Mouse (Mus musculus): Measurements from ENCODE around the gene Hoxb4.

Hoxb4 gene

GRCm38 (mm10) chr11:96352691-96353521 is 34.8 kb downstream of the Hoxb4 start:
- DNase-seq = no peak

- no peak for DNase-seq
Measured at GRCm38 (mm10) chr11:96353522-96353841, 35.4 kb downstream of the Hoxb4 start.

GRCm38 (mm10) chr11:96353939-96354338 is 35.9 kb downstream of the Hoxb4 start:
- DNase-seq = no peak

GRCm38 (mm10) chr11:96354376-96354775 is 36.3 kb downstream of the Hoxb4 start:
- no peak for DNase-seq

- no peak for DNase-seq
Measured at GRCm38 (mm10) chr11:96354801-96355311, 36.8 kb downstream of the Hoxb4 start.

GRCm38 (mm10) chr11:96363807-96364206 is 45.7 kb downstream of the Hoxb4 start:
- no peak for DNase-seq

- DNase-seq = no peak
Measured at GRCm38 (mm10) chr11:96365441-96366091, 47.5 kb downstream of the Hoxb4 start, which contains the start of gene Hoxb1. Gene Hoxb1 (plus strand): TSS chr11:96365752.

- DNase-seq = no peak
Measured at GRCm38 (mm10) chr11:96366092-96367041, 48.3 kb downstream of the Hoxb4 start.

GRCm38 (mm10) chr11:96367141-96367540 is 49.1 kb downstream of the Hoxb4 start:
- no peak for DNase-seq

- no peak for DNase-seq
Measured at GRCm38 (mm10) chr11:96368686-96369085, 50.6 kb downstream of the Hoxb4 start.

- no peak for DNase-seq
Measured at GRCm38 (mm10) chr11:96369140-96369539, 51.1 kb downstream of the Hoxb4 start.

Measured in cerebellum, adult 11-12 months (tissue).